Mouse (Mus musculus): Measurements from ENCODE around the gene Fbln1. TPM values are rescaled to one million over a fixed set of nuclear protein-coding genes. Genes with fewer than 3 reads are reported as not detected.

Gene Fbln1
- 119 and 121 TPM in 2 replicates for polyA plus RNA-seq (2014; fragmentation: Nextera tagmentation; extraction: Ambion mirVana)

GRCm38 (mm10) chr15:85205792-85206702, at the start of gene Fbln1:
Gene Fbln1 (plus strand): TSS chr15:85205949.
- Histone ChIP-seq H3K4me2 (replicated peaks; ENCODE audit: low read depth, low read length) (peak within 1 kb of the TSS; percentile 93), H3K27me3 (ENCODE audit: control insufficient read depth, insufficient read depth, low read length) (no peaks in the 10 kb centered on the region), H3K36me3 (ENCODE audit: control insufficient read depth, insufficient read depth, low read length) (no peaks in the 10 kb centered on the region), H3K4me3 (ENCODE audit: low read depth, low read length) (peak within 1 kb of the TSS; percentile 58), H3K9me3 (ENCODE audit: control insufficient read depth, low read length) (0 out of 2 replicates have a peak, but pooled peaks cover 2% of the 10 kb centered on the region), H3K9ac (ENCODE audit: low read depth, low read length) (peak within 1 kb of the TSS; percentile 88), H3K27ac (ENCODE audit: low read depth, low read length) (peak within 1 kb of the TSS; percentile 68), H3K4me1 (replicated peaks; ENCODE audit: control insufficient read depth, insufficient read depth, low read length) (peaks cover 16% of the 10 kb centered on the region)
- DNase-seq (ENCODE audit: low spot score) (peak; percentile 87), ATAC-seq (ENCODE audit: low FRiP score) (peak; percentile 89)
- under 1% methylated on average over 49 of the region's 64 CpGs for WGBS

- Histone ChIP-seq H3K4me3 (ENCODE audit: low read depth, low read length) (no peak overlapping the region), H3K27ac (ENCODE audit: low read depth, low read length) (no peak overlapping the region), H3K36me3 (ENCODE audit: control insufficient read depth, insufficient read depth, low read length) (no peaks in the 10 kb centered on the region), H3K9me3 (ENCODE audit: control insufficient read depth, low read length) (no peaks in the 10 kb centered on the region), H3K27me3 (ENCODE audit: control insufficient read depth, insufficient read depth, low read length) (no peaks in the 10 kb centered on the region), H3K4me1 (replicated peaks; ENCODE audit: control insufficient read depth, insufficient read depth, low read length) (no peaks in the 10 kb centered on the region), H3K4me2 (replicated peaks; ENCODE audit: low read depth, low read length) (no peak overlapping the region), H3K9ac (ENCODE audit: low read depth, low read length) (no peak overlapping the region)
- 83% methylated on average over 4 of the region's 4 CpGs for WGBS
- DNase-seq (ENCODE audit: low spot score), result no peak
- no peak for ATAC-seq (ENCODE audit: low FRiP score)
Observed at GRCm38 (mm10) chr15:85156198-85156597, 49.6 kb upstream of the Fbln1 start.

- no peak for ATAC-seq (ENCODE audit: low FRiP score)
- DNase-seq (ENCODE audit: low spot score), result no peak
- no peak overlapping the region for H3K9ac ChIP-seq (ENCODE audit: low read depth, low read length)
- no peak overlapping the region for H3K27ac ChIP-seq (ENCODE audit: low read depth, low read length)
- no peaks in the 10 kb centered on the region for H3K27me3 ChIP-seq (ENCODE audit: control insufficient read depth, insufficient read depth, low read length)
- H3K9me3 ChIP-seq (ENCODE audit: control insufficient read depth, low read length), result no peaks in the 10 kb centered on the region
- no peak overlapping the region for H3K4me3 ChIP-seq (ENCODE audit: low read depth, low read length)
- H3K4me1 ChIP-seq (replicated peaks; ENCODE audit: control insufficient read depth, insufficient read depth, low read length), result no peaks in the 10 kb centered on the region; the same call in 1 of the 2 replicates
- no peak overlapping the region for H3K4me2 ChIP-seq (replicated peaks; ENCODE audit: low read depth, low read length)
- H3K36me3 ChIP-seq (ENCODE audit: control insufficient read depth, insufficient read depth, low read length), result no peaks in the 10 kb centered on the region
Observed at GRCm38 (mm10) chr15:85161416-85161815, 44.3 kb upstream of the Fbln1 start.

- Histone ChIP-seq H3K4me2 (replicated peaks; ENCODE audit: low read depth, low read length) (no peak overlapping the region), H3K4me1 (replicated peaks; ENCODE audit: control insufficient read depth, insufficient read depth, low read length) (peaks cover 4% of the 10 kb centered on the region; the same call in 1 of the 2 replicates), H3K9me3 (ENCODE audit: control insufficient read depth, low read length) (no peaks in the 10 kb centered on the region), H3K4me3 (ENCODE audit: low read depth, low read length) (no peak overlapping the region), H3K9ac (ENCODE audit: low read depth, low read length) (no peak overlapping the region), H3K36me3 (ENCODE audit: control insufficient read depth, insufficient read depth, low read length) (no peaks in the 10 kb centered on the region), H3K27ac (ENCODE audit: low read depth, low read length) (no peak overlapping the region), H3K27me3 (ENCODE audit: control insufficient read depth, insufficient read depth, low read length) (no peaks in the 10 kb centered on the region)
- DNase-seq (ENCODE audit: low spot score) (no peak), ATAC-seq (ENCODE audit: low FRiP score) (no peak)
- 58% methylated on average over 21 of the region's 21 CpGs for WGBS
Observed at GRCm38 (mm10) chr15:85162693-85163663, 42.8 kb upstream of the Fbln1 start.

GRCm38 (mm10) chr15:85166433-85166933, 39.3 kb upstream of the Fbln1 start:
- Histone ChIP-seq H3K4me1 (replicated peaks; ENCODE audit: control insufficient read depth, insufficient read depth, low read length) (peaks cover 4% of the 10 kb centered on the region; the same call in 1 of the 2 replicates), H3K36me3 (ENCODE audit: control insufficient read depth, insufficient read depth, low read length) (no peaks in the 10 kb centered on the region), H3K9me3 (ENCODE audit: control insufficient read depth, low read length) (no peaks in the 10 kb centered on the region), H3K9ac (ENCODE audit: low read depth, low read length) (no peak overlapping the region; the same call in 1 of the 2 replicates), H3K27ac (ENCODE audit: low read depth, low read length) (no peak overlapping the region), H3K4me3 (ENCODE audit: low read depth, low read length) (no peak overlapping the region), H3K4me2 (replicated peaks; ENCODE audit: low read depth, low read length) (no peak overlapping the region; the same call in 1 of the 2 replicates), H3K27me3 (ENCODE audit: control insufficient read depth, insufficient read depth, low read length) (no peaks in the 10 kb centered on the region)
- ATAC-seq (ENCODE audit: low FRiP score) (no peak), DNase-seq (ENCODE audit: low spot score) (peak; percentile 46)
- 22% methylated on average over 11 of the region's 11 CpGs for WGBS

- Histone ChIP-seq H3K4me2 (replicated peaks; ENCODE audit: low read depth, low read length) (no peak overlapping the region), H3K36me3 (ENCODE audit: control insufficient read depth, insufficient read depth, low read length) (no peaks in the 10 kb centered on the region)
- DNase-seq (ENCODE audit: low spot score), result no peak
Observed at GRCm38 (mm10) chr15:85167086-85167679, 38.6 kb upstream of the Fbln1 start.

GRCm38 (mm10) chr15:85172054-85172453, 33.7 kb upstream of the Fbln1 start:
- Histone ChIP-seq H3K4me3 (ENCODE audit: low read depth, low read length) (no peak overlapping the region), H3K27ac (ENCODE audit: low read depth, low read length) (no peak overlapping the region), H3K4me2 (replicated peaks; ENCODE audit: low read depth, low read length) (no peak overlapping the region), H3K9ac (ENCODE audit: low read depth, low read length) (no peak overlapping the region), H3K27me3 (ENCODE audit: control insufficient read depth, insufficient read depth, low read length) (no peaks in the 10 kb centered on the region), H3K9me3 (ENCODE audit: control insufficient read depth, low read length) (no peaks in the 10 kb centered on the region), H3K36me3 (ENCODE audit: control insufficient read depth, insufficient read depth, low read length) (no peaks in the 10 kb centered on the region), H3K4me1 (replicated peaks; ENCODE audit: control insufficient read depth, insufficient read depth, low read length) (no peaks in the 10 kb centered on the region)
- 78% methylated on average over 2 of the region's 2 CpGs for WGBS
- ATAC-seq (ENCODE audit: low FRiP score) (no peak), DNase-seq (ENCODE audit: low spot score) (no peak)

More at GRCm38 (mm10) chr15:85167086-85167679, 38.6 kb upstream of the Fbln1 start:
- H3K4me3 ChIP-seq (ENCODE audit: low read depth, low read length), result no peak overlapping the region
- H3K9ac ChIP-seq (ENCODE audit: low read depth, low read length), result no peak overlapping the region
- H3K9me3 ChIP-seq (ENCODE audit: control insufficient read depth, low read length), result no peaks in the 10 kb centered on the region
- no peaks in the 10 kb centered on the region for H3K27me3 ChIP-seq (ENCODE audit: control insufficient read depth, insufficient read depth, low read length)
- H3K27ac ChIP-seq (ENCODE audit: low read depth, low read length), result no peak overlapping the region
- ATAC-seq (ENCODE audit: low FRiP score), result no peak
- WGBS, result 49% methylated on average over 12 of the region's 12 CpGs
- H3K4me1 ChIP-seq (replicated peaks; ENCODE audit: control insufficient read depth, insufficient read depth, low read length), result peaks cover 4% of the 10 kb centered on the region; the same call in 1 of the 2 replicates

- H3K9ac ChIP-seq (ENCODE audit: low read depth, low read length), result no peak overlapping the region
- ATAC-seq (ENCODE audit: low FRiP score) (no peak), DNase-seq (ENCODE audit: low spot score) (no peak)
- H3K27me3 ChIP-seq (ENCODE audit: control insufficient read depth, insufficient read depth, low read length), result no peaks in the 10 kb centered on the region
- no peak overlapping the region for H3K4me2 ChIP-seq (replicated peaks; ENCODE audit: low read depth, low read length)
- no peak overlapping the region for H3K4me3 ChIP-seq (ENCODE audit: low read depth, low read length)
- no peaks in the 10 kb centered on the region for H3K4me1 ChIP-seq (replicated peaks; ENCODE audit: control insufficient read depth, insufficient read depth, low read length)
- no peaks in the 10 kb centered on the region for H3K9me3 ChIP-seq (ENCODE audit: control insufficient read depth, low read length)
- H3K36me3 ChIP-seq (ENCODE audit: control insufficient read depth, insufficient read depth, low read length), result no peaks in the 10 kb centered on the region
- WGBS, result 77% methylated on average over 8 of the region's 8 CpGs
- no peak overlapping the region for H3K27ac ChIP-seq (ENCODE audit: low read depth, low read length)
Observed at GRCm38 (mm10) chr15:85173425-85173824, 32.3 kb upstream of the Fbln1 start.

All from hindbrain, embryonic 11.5 days (tissue).